Mouse (Mus musculus) G1E (cell line): ENCODE data around the gene Gipc3.

ENCODE experiments used
- CTCF ChIP-seq: IDR thresholded peaks from 2 replicates; pipeline ENCODE4 v1.5.1; 2012; ENCODE audit warnings: low read depth, low read length, inconsistent platforms, mixed read lengths
- GATA1 ChIP-seq: IDR thresholded peaks from 2 replicates; pipeline ENCODE4 v1.6.1; 2012; ENCODE audit warnings: borderline replicate concordance, low read length, inconsistent platforms, mixed read lengths
- POLR2AphosphoS5 ChIP-seq: IDR thresholded peaks from 2 replicates; pipeline ENCODE4 v1.6.1; 2012; ENCODE audit warnings: low read depth, low read length, inconsistent platforms; ENCODE audit not compliant: insufficient replicate concordance
- TAL1 ChIP-seq: conservative IDR thresholded peaks from 2 replicates; pipeline ENCODE4 v1.6.1; 2012; ENCODE audit warnings: low read depth, low read length, inconsistent platforms, mixed read lengths

- TF ChIP-seq CTCF: no peak
- no peak for TF ChIP-seq POLR2AphosphoS5
- no peak for TF ChIP-seq GATA1
- no peak for TF ChIP-seq TAL1
Observed at GRCm38 (mm10) chr10:81354738-81355477, 11.8 kb upstream of the Gipc3 start.
